Comparison of ENCODE assay signal across 14 mouse cellular contexts in the genomic region with DNA sequence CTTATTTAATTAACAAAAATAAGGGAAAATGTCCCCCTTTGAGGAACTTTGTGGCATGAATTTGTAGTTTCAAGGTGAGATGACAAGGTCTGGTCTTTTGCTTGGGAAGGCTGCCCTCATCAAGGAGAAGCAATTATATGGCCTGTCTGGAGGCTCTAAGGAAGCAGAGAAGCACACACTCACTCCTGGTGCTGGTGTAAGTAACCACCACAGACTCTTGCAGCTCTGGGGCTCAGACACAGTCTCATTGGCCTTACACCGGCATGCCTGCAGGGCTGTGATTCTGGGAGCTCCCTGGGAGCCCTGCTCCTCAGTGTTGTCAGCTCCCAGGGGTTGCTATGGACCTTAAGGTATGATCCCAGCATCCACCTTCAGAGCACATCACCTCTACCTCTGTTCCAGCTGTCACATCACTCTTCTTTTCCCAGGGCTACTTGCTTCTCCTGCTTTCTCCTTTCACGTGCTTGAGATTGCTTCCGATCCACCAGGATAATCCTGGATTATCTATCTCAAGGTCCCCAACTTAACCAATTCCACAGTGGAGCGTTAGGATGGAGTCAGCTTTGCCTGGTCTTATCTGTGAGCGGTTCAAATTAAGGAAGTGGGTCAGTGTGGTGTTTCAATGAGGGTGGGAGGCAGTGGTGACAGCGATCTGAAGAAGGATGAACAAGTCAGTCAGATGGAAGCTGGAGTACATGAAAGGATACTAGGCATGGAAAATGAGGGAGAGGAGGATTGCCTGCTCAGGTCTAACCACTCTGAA.
"Had no signal": no experiment of that assay in that cellular context is flagged by ENCODE, and none has a peak within 500 bp of the region (broad histone marks: within the 10 kb centered on the region; RNA-seq: fewer than 3 reads in every experiment).

No protein-coding gene starts in this region.

- ATAC-seq: forebrain, postnatal 0 days; hindbrain, postnatal 0 days; intestine, postnatal 0 days had no signal

- DNase-seq: forebrain, postnatal 0 days; gastrocnemius, postnatal 14 days; gastrocnemius, postnatal 36 days; heart, adult 2 months; heart, postnatal 14 days; heart, postnatal 4 days; kidney, adult 18-20 months; kidney, adult 8-10 months; kidney, postnatal 10 days; kidney, postnatal 25 days; kidney, postnatal 4 days; liver had no signal
